In genomic region chr9:103565186-103565585, GRCm38 (mm10) we compare ENCODE assay signal across 9 mouse cellular contexts.
"Had no signal": no experiment of that assay in that cellular context is flagged by ENCODE, and none has a peak within 500 bp of the region (broad histone marks: within the 10 kb centered on the region; RNA-seq: fewer than 3 reads in every experiment).

No protein-coding gene starts in this region.

- H3K27ac ChIP-seq: limb, embryonic 12.5 days; liver, embryonic 15.5 days; midbrain, embryonic 13.5 days had no signal

- H3K27me3 ChIP-seq: limb, embryonic 12.5 days; liver, embryonic 15.5 days had no signal

- H3K4me2 ChIP-seq: limb, embryonic 12.5 days; liver, embryonic 15.5 days; midbrain, embryonic 13.5 days had no signal

- H3K4me3 ChIP-seq: limb, embryonic 12.5 days; liver, embryonic 15.5 days; midbrain, embryonic 13.5 days had no signal

- H3K4me1 ChIP-seq: liver, embryonic 15.5 days had no signal

- H3K36me3 ChIP-seq: limb, embryonic 12.5 days; liver, embryonic 15.5 days; midbrain, embryonic 13.5 days had no signal

- DNase-seq: kidney, postnatal 25 days; lung, adult 2 months; lung, postnatal 36 days; right cerebral cortex, postnatal 25 days; thymus, postnatal 36 days had no signal

- ATAC-seq: lung, postnatal 0 days; midbrain, embryonic 13.5 days had no signal

- H3K9me3 ChIP-seq: limb, embryonic 12.5 days; liver, embryonic 15.5 days; midbrain, embryonic 13.5 days had no signal

- H3K9ac ChIP-seq: limb, embryonic 12.5 days; liver, embryonic 15.5 days; midbrain, embryonic 13.5 days had no signal
